Mouse (Mus musculus) left cerebral cortex, adult 8-10 months (tissue): ENCODE measurements around the gene Siah3. TPM values are rescaled to one million over a fixed set of nuclear protein-coding genes. Genes with fewer than 3 reads are reported as not detected.

Experiments used
- DNase-seq, 2 experiments: peaks; one replicate each; pipeline ENCODE4 v3.0.0; 2022; ENCODE audit warnings: low spot score in 2 of 2
- total RNA-seq, 4 experiments: library from RNA; stranded (reverse); gene quantifications; 2 replicates each; pipeline ENCODE4 v1.2.4; 2022

Siah3 gene
- total RNA-seq, 4 experiments from 2014 or later, result 4.3 to 5.5 (median 5.4) TPM

GRCm38 (mm10) chr14:75463171-75463570 lies 7.4 kb downstream of the Siah3 start:
- no peak for DNase-seq

DNA sequence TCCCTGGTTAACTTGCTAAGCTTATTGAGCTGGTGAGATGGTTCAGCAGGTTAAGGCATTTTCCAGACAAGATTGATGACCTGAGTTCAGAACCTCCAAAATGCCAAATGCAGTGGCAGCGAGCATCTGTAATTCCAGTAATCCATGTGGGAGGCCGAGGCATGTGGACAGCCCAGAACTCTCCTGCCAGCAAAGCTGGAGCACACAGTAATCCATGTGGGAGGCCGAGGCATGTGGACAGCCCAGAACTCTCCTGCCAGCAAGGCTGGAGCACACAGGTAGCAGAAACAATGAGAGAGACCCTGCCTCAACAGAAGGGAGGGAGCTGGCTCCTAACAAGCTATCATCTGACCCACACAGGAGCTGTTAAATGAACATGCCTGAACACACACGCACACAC lies 13.2 kb downstream of the Siah3 start:
- no peak for DNase-seq

DNA sequence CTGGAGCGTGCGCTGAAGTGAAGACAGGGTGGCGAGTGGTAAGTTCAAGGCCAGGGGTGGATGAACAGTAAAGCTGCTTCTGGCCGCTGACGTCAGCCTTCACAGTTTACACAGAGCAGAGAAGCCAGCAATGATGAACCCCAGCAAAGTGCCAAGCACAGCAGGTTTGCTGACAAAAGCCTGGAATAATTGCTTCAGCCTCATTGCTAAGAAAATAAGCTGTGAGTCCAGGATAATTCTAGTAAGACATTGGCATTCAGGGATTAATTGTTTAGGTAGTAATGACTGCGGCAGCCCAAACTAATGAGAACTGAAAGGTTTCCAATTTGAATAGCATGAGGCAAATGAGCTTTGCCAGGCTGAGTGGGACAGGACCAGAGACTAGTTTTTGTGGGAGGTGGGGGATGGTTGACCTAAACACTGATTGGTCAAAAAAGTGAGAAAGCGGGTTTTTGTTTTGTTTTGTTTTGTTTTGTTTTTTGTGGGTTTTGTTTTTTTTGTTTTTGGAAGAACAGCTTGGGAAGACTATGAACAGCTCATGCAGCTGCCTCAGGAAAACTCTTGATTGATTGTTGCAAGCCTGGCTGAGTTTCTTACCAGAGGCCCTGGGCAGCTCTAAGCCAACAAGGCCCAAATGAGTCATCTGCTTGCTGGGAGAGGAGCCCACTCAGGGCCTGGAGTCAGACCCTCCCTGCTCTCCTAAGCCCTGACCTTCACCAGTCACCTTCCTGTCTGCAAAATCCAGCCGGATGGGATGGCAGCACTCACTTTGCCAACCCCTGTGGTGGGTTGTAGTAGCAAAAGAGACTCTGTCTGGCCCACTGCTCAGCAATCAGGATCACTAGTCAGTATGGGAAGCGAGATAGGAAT lies 17.5 kb downstream of the Siah3 start:
- DNase-seq, result no peak

GRCm38 (mm10) chr14:75475887-75476286 lies 20.1 kb downstream of the Siah3 start:
- no peak for DNase-seq

- DNase-seq, result no peak
Measured at GRCm38 (mm10) chr14:75482231-75483175, 26.7 kb downstream of the Siah3 start.

DNA sequence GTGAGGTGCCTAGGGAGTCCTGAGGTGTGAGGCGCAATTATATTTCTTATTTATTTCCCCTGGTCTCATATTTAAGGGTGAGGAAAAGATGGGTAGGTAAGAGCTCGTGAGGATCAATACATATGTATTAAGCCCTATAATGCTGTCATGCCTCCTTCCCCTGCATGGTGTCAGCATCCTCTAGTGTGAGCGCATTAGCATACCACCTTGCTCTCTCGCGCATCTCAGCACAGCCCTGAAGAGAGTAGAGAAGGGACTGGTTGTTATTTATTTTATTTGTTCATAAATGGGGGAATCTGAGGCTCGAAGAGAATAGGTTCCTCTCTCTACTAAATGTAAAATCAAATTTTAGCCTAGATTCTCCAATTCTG lies 27.4 kb downstream of the Siah3 start:
- DNase-seq, result no peak

GRCm38 (mm10) chr14:75487932-75488331 lies 32.1 kb downstream of the Siah3 start:
- no peak for DNase-seq

GRCm38 (mm10) chr14:75493555-75494194 lies 37.9 kb downstream of the Siah3 start:
- DNase-seq, result no peak

GRCm38 (mm10) chr14:75494926-75495325 lies 39.1 kb downstream of the Siah3 start:
- no peak for DNase-seq

- DNase-seq, result no peak
Measured at GRCm38 (mm10) chr14:75501501-75501990, 45.8 kb downstream of the Siah3 start.

- DNase-seq, result no peak
Measured at GRCm38 (mm10) chr14:75502446-75502845, 46.7 kb downstream of the Siah3 start.

DNA sequence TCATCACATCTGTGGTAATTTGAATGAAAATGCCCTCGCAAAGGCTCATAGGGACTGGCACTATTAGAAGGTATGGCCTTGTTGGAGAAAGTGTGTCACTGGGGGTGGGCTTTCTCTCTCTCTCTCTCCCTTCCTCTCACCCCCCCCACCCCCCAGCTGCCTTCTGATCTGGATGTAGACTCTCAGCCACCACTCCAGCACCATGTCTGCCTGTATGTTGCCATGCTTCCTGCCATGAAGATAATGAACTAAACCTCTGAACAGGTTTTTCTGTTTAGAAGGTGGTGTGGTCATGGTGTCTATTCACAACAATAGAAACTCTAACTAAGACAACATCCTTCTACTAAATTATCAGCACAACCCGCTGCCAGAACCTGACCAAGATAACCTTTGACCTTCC lies 48.5 kb downstream of the Siah3 start:
- no peak for DNase-seq

- no peak for DNase-seq
Measured at GRCm38 (mm10) chr14:75505126-75505840, 49.5 kb downstream of the Siah3 start.

DNA sequence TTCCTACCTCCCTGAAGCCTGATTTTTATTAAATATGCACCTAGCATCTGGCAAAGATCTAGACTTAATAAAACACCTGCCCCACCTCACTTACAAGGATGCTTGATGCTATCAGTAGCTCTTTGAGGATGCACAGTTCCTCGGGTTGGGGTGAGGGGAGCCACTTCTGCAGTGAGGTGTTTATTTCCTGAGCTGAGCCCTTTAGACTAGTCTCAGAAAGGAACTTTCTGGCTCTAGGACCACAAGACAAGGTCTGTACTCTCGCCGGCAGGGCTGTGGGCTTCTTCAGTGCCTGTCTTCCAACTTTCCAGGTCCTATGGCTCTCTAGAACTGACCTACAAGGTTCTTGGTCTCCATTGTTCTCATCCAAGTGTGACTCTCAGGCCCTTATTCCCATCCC lies 50.5 kb downstream of the Siah3 start:
- DNase-seq, result no peak

GRCm38 (mm10) chr14:75510125-75510524 lies 54.3 kb downstream of the Siah3 start:
- no peak for DNase-seq

DNA sequence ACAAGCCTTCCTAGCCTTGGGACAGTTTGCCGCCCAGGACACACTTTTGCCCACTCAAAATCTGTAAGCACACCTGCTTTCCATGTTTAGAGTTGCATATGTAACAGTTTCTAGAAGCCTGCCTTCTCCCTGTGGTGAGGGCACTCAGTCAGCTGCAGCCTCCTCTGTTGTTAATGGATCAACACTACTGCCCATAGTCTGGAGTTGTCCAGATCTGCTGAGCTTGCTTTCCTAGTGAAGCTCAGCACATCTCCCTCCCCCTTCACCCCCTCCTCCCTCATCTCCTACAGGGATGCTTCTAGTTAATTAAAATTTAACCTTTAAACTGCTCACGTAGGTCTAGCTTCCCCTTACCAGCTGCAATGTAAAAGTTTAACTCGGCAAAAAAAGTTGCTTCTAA lies 57.2 kb downstream of the Siah3 start:
- DNase-seq, result no peak

DNA sequence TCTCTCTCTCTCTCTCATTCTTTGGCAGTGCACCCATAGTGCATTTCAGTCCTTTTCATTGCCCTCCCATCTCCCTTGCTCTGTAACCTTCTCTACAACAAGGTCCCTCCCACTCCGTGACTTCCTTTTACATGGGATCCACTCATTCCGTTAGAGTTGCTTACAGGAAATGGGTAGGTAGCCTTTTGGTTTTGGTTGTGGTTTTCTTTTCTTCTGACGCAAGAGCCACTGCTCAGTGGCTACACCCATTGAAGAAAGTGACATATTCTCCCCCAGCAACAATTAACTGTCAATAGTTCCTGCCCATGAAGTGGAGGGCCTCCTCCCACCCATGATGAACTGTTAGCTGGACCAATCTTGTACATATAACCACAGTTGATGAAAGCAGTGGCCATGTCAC lies 60.4 kb downstream of the Siah3 start:
- no peak for DNase-seq

DNA sequence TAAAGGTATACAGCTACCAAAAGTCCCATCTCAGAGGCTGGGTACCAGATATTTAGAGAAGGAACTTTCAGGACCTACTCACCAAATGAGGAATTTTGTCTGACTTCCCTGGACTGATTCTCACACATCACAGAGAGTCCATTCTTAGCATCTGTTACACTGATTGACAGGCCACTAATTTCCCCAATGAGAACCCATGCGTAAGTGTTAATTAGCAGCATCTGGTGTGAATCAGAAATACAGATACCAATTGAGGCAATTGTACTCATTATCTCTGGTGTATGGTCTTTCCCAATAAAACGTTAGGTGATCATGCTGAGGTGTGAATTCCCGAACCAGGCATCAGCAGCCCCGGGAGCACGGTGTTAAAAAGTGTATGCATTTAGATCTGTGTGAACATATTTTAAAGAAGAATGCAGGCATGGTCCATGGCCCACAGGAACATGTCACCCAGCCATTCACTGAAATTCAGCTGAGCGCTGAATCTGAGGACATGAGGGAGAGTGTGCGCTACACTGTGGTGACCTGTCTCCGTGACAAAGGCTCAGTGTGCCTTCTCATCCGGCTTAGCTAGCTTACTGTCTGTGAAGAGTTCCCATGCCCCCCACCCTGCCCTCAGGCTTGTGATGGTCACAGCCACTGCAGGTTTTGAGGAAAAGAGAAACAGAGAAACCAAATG lies 61.3 kb downstream of the Siah3 start:
- DNase-seq, result no peak

GRCm38 (mm10) chr14:75518196-75518887 lies 62.6 kb downstream of the Siah3 start:
- DNase-seq, result no peak

DNA sequence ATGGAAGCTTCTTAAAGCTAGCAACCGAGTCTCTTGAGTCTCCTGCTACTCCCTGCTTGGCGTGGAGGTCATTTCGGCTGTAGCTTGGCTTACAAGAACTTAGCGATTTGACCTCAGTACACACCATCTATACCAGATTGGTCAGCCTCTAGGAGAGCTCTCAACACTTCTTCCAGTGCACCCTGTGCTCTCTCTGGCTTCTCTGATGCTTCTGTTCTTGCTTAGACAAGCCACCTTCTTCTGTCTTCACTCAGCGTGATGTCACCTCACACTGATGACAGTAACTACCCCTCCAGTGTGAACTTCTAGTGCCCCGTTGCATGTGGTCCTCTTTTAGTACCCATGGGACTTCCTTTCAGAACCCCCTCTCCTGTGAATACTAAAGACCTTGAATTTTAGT lies 63.1 kb downstream of the Siah3 start:
- DNase-seq, result no peak
